Mouse (Mus musculus): Measurements from ENCODE around the gene Tmem234.
"Not testable (repeated sequence)": the region's sequence is repeated elsewhere in the genome, so short reads cannot be mapped to it uniquely, and the experiment has no call there.

Gene Tmem234

GRCm38 (mm10) chr4:129600233-129601158 lies at the start of gene Tmem234, which contains the start of gene Eif3i:
Tmem234 (plus strand) TSS chr4:129600668.
Eif3i (minus strand) TSS chr4:129600648.
- peak; percentile 90 for DNase-seq

- not testable (repeated sequence) for DNase-seq
These were observed 46.0 kb upstream of the Tmem234 start for GRCm38 (mm10) chr4:129554512-129554911.

- DNase-seq = peak; percentile 77
These were observed 45.0 kb upstream of the Tmem234 start for GRCm38 (mm10) chr4:129555421-129555861.

- no peak for DNase-seq
These were observed 44.5 kb upstream of the Tmem234 start for GRCm38 (mm10) chr4:129555862-129556531.

GRCm38 (mm10) chr4:129556532-129557223 lies 43.8 kb upstream of the Tmem234 start:
- peak; percentile 97 for DNase-seq

GRCm38 (mm10) chr4:129557256-129557808 lies 43.1 kb upstream of the Tmem234 start:
- peak; percentile 17 for DNase-seq

- DNase-seq = peak; percentile 24
These were observed 42.0 kb upstream of the Tmem234 start for GRCm38 (mm10) chr4:129558321-129558955.

GRCm38 (mm10) chr4:129561184-129561583 lies 39.3 kb upstream of the Tmem234 start:
- DNase-seq = no peak

- peak; percentile 67 for DNase-seq
These were observed 36.8 kb upstream of the Tmem234 start for GRCm38 (mm10) chr4:129563718-129564117.

- no peak for DNase-seq
These were observed 35.3 kb upstream of the Tmem234 start for GRCm38 (mm10) chr4:129565139-129565538.

GRCm38 (mm10) chr4:129568366-129568765 lies 32.1 kb upstream of the Tmem234 start:
- no peak for DNase-seq

GRCm38 (mm10) chr4:129570028-129570427 lies 30.4 kb upstream of the Tmem234 start:
- no peak for DNase-seq

- no peak for DNase-seq
These were observed 28.9 kb upstream of the Tmem234 start for GRCm38 (mm10) chr4:129571551-129572084.

- peak; percentile 23 for DNase-seq
These were observed 28.0 kb upstream of the Tmem234 start for GRCm38 (mm10) chr4:129572236-129573092.

- no peak for DNase-seq
These were observed 27.4 kb upstream of the Tmem234 start for GRCm38 (mm10) chr4:129573093-129573370.

- no peak for DNase-seq
These were observed 27.0 kb upstream of the Tmem234 start, which contains the start of gene Lck for GRCm38 (mm10) chr4:129573430-129573829. Lck (minus strand) TSS chr4:129573641.

- DNase-seq = peak; percentile 59
These were observed 25.2 kb upstream of the Tmem234 start for GRCm38 (mm10) chr4:129575171-129575844.

- DNase-seq = peak; percentile 89
These were observed 23.5 kb upstream of the Tmem234 start for GRCm38 (mm10) chr4:129576863-129577491.

- DNase-seq = no peak
These were observed 22.8 kb upstream of the Tmem234 start for GRCm38 (mm10) chr4:129577688-129578087.

- DNase-seq = peak; percentile 76
These were observed 22.0 kb upstream of the Tmem234 start, which contains the start of gene Fam167b for GRCm38 (mm10) chr4:129578466-129578865. Fam167b (minus strand) TSS chr4:129578549.

Data from kidney, postnatal 10 days (tissue).